Mouse (Mus musculus): ENCODE results near the gene Efhd2. TPM values are rescaled to one million over a fixed set of nuclear protein-coding genes. Genes with fewer than 3 reads are reported as not detected.
A peak's percentile ranks its signal among the peaks of the same experiment; 100 is the strongest.

The Efhd2 gene
- polyA plus RNA-seq, 1 experiment from 2014 or later, result 86.3 TPM

DNA sequence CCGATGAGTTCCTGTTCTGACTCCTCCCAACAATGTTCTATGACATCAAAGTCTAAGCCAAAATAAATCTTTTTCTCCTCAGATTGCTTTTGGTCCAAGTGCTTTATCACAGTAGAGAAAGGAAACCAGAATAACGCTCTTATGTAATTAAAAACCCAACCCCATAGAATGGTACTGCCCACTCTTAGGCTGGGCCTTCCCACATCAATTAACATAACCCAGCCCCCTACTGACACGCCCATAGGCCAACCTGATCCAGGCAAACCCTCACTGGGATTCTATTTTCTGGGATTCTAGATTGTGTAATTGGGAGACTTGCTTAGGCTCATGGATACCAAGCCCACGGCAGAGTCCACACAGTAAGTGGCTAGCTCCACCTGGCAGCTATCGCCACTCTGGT lies 9.7 kb downstream of the Efhd2 start:
- Histone ChIP-seq H3K9ac (no peak overlapping the region), H3K4me3 (no peak overlapping the region), H3K9me3 (replicated peaks) (no peaks in the 10 kb centered on the region), H3K4me1 (peaks cover 41% of the 10 kb centered on the region), H3K27ac (peak overlapping the region; percentile 4; the same call in 1 of the 2 replicates), H3K36me3 (ENCODE audit: poor library complexity, severe bottlenecking) (peaks cover 38% of the 10 kb centered on the region), H3K27me3 (no peaks in the 10 kb centered on the region), H3K4me2 (no peak overlapping the region)
- ATAC-seq, result no peak
- 95% methylated on average over 5 of the region's 5 CpGs for WGBS

DNA sequence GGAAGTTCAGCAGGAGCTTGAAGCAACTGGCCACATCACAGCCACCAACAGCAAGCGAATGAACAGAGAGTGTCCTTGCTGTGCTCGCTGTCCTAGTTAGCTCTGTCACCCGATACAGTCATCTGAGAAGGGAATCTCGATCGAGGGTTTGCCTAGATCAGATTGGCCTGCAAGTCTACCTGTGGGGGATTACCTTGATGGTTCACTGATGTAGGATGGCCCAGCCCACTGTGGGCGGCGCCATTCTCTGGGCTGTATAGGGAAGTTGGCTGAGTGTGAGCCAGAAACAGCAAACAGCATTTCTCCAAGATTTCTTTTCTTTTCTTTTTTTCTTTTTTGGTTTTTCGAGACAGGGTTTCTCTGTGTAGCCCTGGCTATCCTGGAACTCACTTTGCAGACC lies 10.2 kb downstream of the Efhd2 start:
- H3K4me1 ChIP-seq, result peaks cover 36% of the 10 kb centered on the region
- no peaks in the 10 kb centered on the region for H3K9me3 ChIP-seq (replicated peaks)
- H3K4me3 ChIP-seq, result no peak overlapping the region
- H3K27ac ChIP-seq, result no peak overlapping the region
- no peak overlapping the region for H3K4me2 ChIP-seq
- ATAC-seq, result no peak
- H3K27me3 ChIP-seq, result no peaks in the 10 kb centered on the region
- 92% methylated on average over 8 of the region's 8 CpGs for WGBS
- H3K36me3 ChIP-seq (ENCODE audit: poor library complexity, severe bottlenecking), result peaks cover 43% of the 10 kb centered on the region
- no peak overlapping the region for H3K9ac ChIP-seq

DNA sequence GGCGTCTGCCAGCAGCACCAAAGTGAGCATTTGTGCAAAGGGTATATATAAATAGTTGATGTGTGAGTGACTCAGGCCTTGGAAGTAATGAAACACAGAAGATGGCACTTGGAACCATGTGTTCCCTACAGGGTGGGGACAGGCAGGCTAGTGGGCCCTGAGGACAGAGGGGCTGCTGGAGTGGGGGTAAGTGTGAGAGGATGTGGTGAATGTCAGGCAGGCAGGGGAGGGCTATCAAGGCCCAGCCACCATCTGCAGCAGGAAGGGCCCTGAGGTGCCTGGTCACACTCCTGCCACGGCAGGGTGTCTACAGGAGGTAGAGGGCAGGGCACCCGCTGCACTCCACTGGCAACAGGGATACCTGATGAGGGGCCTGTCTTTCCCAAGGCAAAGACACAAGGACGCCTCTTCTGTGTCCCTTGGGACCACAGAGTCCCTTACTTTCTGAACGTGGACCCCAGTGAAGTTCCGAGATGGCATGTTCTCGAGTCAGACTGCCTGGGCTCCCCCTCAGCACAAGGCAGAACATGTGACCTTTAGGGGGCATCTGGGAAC lies 10.9 kb downstream of the Efhd2 start:
- Histone ChIP-seq H3K4me3 (no peak overlapping the region), H3K27me3 (no peaks in the 10 kb centered on the region), H3K9me3 (replicated peaks) (no peaks in the 10 kb centered on the region), H3K27ac (no peak overlapping the region), H3K4me2 (no peak overlapping the region), H3K36me3 (ENCODE audit: poor library complexity, severe bottlenecking) (peaks cover 51% of the 10 kb centered on the region), H3K9ac (no peak overlapping the region), H3K4me1 (peaks cover 31% of the 10 kb centered on the region)
- no peak for ATAC-seq
- 92% methylated on average over 7 of the region's 7 CpGs for WGBS

DNA sequence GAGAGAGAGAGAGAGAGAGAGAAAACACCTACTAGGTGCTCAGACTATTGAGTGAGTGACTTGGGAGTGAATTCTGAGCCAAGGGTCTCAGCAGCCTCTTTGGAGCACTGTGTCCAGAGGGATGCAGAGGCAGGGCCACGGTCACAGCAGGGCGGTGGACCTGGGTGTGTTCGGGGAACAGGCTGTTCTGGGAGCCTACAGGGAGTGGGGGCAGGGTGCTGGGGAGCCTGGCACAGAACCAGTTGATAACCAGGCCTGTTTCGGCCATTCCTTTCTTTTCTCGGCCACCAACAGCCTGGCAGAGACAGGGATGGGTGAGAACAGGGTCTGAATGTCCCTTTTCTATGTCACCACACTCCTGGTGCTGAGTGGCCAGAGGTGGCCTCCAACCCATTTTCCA lies 11.9 kb downstream of the Efhd2 start:
- H3K27ac ChIP-seq, result no peak overlapping the region
- no peak for ATAC-seq
- 88% methylated on average over 5 of the region's 5 CpGs for WGBS
- H3K9me3 ChIP-seq (replicated peaks), result no peaks in the 10 kb centered on the region
- no peak overlapping the region for H3K9ac ChIP-seq
- no peak overlapping the region for H3K4me2 ChIP-seq
- peaks cover 54% of the 10 kb centered on the region for H3K36me3 ChIP-seq (ENCODE audit: poor library complexity, severe bottlenecking)
- H3K4me3 ChIP-seq, result no peak overlapping the region
- H3K4me1 ChIP-seq, result peaks cover 24% of the 10 kb centered on the region
- no peaks in the 10 kb centered on the region for H3K27me3 ChIP-seq

DNA sequence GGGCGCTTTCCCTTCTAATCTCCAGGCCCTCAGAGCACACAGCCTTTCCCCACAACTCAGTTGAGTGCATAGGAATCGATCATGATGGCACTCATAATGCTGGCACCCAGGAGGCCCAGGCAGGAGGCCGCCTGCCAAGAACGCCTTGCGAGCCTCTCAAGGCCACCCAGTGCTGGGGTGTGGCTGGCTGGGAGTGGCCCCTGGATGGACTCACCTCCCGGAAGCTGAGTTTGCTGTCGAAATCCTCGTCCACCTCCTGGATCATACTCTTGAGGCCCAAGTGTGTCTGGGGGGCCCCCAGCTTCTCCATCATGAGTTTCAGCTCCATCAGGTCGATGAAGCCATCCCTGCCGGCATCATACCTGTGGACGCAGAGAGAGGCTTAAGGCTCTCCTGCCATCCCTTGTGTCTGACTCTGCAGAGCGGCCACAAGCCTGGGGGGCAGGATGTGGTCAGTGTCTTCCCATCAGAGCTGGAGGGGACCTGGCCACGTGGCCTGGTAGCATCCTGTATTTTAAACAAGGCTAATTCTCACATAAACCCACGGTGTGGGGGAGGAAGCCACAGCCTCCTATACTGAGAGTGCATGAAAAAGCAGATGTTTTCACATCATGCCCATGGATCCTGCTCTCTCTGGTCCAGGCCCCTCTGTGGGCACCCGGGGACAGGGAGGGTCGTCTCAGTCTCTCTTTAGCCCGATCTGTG lies 13.0 kb downstream of the Efhd2 start:
- H3K36me3 ChIP-seq (ENCODE audit: poor library complexity, severe bottlenecking), result peaks cover 54% of the 10 kb centered on the region
- no peak overlapping the region for H3K27ac ChIP-seq
- 93% methylated on average over 17 of the region's 17 CpGs for WGBS
- H3K4me3 ChIP-seq, result no peak overlapping the region
- peaks cover 17% of the 10 kb centered on the region for H3K4me1 ChIP-seq
- H3K9ac ChIP-seq, result no peak overlapping the region
- ATAC-seq, result no peak
- H3K27me3 ChIP-seq, result no peaks in the 10 kb centered on the region
- H3K4me2 ChIP-seq, result no peak overlapping the region
- no peaks in the 10 kb centered on the region for H3K9me3 ChIP-seq (replicated peaks)

DNA sequence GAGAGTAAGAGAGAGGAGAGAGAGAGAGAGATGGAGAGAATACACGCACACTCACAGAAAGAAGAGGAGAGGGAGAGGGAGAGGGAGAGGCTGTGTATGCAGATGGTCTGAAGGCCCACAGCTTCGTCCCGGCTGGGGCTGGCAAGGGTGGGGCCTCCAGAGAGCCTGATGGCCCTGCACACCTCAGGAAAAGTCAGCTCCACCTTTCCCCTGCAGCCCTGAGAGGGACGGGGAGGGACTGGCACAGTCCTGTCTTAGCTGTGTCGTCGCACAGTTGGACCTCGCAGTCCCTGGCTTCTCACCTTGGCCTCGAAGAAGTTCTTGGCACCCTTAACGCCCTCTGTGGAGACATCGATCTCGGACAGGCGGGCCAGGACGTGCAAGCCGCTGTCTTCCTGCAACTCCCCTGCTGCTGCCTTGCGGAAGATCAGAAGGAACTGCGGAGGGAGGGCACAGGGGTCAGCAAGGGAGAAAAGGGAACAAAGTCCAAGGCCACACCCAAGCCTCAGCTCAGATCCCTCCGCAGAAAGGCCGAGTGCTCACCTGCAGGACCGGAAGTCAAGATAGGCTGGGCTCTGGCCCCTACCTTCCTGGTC lies 14.4 kb downstream of the Efhd2 start:
- Histone ChIP-seq H3K4me2 (no peak overlapping the region), H3K36me3 (ENCODE audit: poor library complexity, severe bottlenecking) (peaks cover 46% of the 10 kb centered on the region), H3K9me3 (replicated peaks) (no peaks in the 10 kb centered on the region), H3K9ac (no peak overlapping the region), H3K27me3 (no peaks in the 10 kb centered on the region), H3K4me1 (peaks cover 5% of the 10 kb centered on the region; the same call in 1 of the 2 replicates), H3K27ac (no peak overlapping the region), H3K4me3 (no peak overlapping the region)
- 78% methylated on average over 19 of the region's 19 CpGs for whole genome bisulfite sequencing
- no peak for ATAC-seq

DNA sequence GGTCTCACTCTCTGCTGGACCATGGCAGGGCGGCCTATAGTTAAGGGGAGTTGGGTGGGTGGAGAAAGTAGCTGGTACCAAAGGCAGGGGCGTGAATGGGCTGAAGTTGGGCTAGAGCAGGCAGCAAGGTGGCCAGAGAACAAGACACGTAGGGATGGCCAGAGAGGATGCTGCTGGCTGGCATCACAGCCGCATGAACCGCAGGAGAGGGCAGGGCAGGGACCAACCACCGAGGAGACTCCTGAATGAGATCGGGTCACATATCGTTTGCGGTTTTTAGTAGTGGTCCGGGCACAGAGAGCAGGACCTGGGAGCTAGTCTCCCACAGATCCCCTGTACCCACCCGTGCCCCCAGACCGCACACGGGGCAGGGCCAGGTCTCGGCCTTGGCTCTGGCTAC lies 15.4 kb downstream of the Efhd2 start:
- Histone ChIP-seq H3K4me3 (no peak overlapping the region), H3K9ac (no peak overlapping the region), H3K4me1 (peaks cover 5% of the 10 kb centered on the region; the same call in 1 of the 2 replicates), H3K4me2 (no peak overlapping the region), H3K9me3 (replicated peaks) (no peaks in the 10 kb centered on the region), H3K27me3 (no peaks in the 10 kb centered on the region), H3K36me3 (ENCODE audit: poor library complexity, severe bottlenecking) (peaks cover 40% of the 10 kb centered on the region), H3K27ac (no peak overlapping the region)
- WGBS, result 92% methylated on average over 14 of the region's 14 CpGs
- no peak for ATAC-seq

DNA sequence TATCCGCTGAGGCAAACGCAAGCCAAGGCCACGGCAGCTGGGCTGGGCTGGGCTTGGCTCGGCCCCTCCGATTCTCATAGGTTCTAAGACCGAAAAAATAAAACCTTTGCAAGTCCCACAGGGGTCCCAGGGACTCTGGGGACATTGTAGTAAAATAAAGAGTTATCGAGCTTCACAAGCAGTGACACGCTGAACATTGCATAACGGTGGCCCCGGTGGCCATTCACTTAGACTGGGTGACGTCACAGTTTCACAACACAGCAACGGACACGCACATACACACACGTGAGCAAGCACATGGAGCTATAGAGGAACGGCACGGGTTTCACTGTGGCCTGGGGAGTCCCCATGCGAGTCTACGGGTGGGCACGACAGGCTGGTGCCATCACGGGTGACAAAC lies 16.2 kb downstream of the Efhd2 start:
- Histone ChIP-seq H3K9ac (no peak overlapping the region), H3K36me3 (ENCODE audit: poor library complexity, severe bottlenecking) (peaks cover 39% of the 10 kb centered on the region), H3K27ac (peak overlapping the region; percentile 48; the same call in 1 of the 2 replicates), H3K9me3 (replicated peaks) (no peaks in the 10 kb centered on the region), H3K4me1 (peaks cover 5% of the 10 kb centered on the region; the same call in 1 of the 2 replicates), H3K4me3 (no peak overlapping the region), H3K27me3 (no peaks in the 10 kb centered on the region), H3K4me2 (no peak overlapping the region)
- no peak for ATAC-seq
- whole genome bisulfite sequencing, result 91% methylated on average over 20 of the region's 20 CpGs

DNA sequence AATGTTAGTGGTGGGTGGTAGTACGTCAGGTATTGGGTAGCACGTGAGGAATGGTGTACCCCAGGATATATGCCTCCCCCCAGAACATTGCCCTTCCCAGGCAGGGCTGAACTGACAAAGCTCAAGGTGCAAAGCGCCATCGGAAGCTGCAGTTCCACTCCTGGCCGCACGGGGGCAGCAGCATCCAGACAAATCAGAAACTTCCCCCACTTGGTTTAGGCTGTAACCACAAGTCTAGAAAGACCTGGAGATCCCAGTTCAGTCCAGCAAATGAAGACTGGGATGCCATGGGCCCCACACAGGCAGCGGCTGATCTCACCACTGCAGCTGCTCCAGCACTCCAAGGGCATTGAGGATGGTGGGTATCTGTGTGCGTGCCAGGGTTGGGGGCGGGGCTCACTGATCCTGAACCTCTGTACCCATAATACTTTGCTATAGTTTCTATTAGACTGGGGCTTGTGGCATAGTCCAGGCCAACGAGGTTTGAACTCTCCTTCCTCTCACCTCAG lies 17.2 kb downstream of the Efhd2 start:
- ATAC-seq, result peak; percentile 86
- Histone ChIP-seq H3K36me3 (ENCODE audit: poor library complexity, severe bottlenecking) (peaks cover 39% of the 10 kb centered on the region), H3K4me3 (no peak overlapping the region), H3K4me2 (no peak overlapping the region), H3K4me1 (peaks cover 5% of the 10 kb centered on the region; the same call in 1 of the 2 replicates), H3K9ac (no peak overlapping the region), H3K9me3 (replicated peaks) (no peaks in the 10 kb centered on the region), H3K27me3 (no peaks in the 10 kb centered on the region), H3K27ac (peak overlapping the region; percentile 7; the same call in 1 of the 2 replicates)
- WGBS, result 14% methylated on average over 10 of the region's 10 CpGs

DNA sequence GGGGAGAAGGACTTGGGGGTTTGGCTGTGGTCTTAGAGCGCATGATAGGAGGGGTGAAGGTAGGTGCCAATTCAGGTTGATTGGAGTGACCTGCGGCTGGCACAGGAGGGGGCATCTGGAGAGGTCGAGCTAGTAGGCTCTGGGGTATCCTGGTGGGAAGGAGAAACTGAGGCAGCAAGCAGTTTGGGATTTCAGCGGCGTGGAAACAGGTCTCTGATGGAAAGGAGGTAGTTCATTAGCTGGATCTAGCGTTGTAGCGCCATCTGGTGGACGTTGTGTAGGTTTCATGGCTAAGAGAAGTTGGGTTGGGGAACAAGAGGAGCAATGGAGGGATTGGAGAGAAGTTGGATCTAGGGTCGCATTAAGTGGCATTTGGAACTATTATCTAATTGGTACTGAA lies 21.3 kb downstream of the Efhd2 start:
- Histone ChIP-seq H3K4me3 (no peak overlapping the region), H3K27me3 (no peaks in the 10 kb centered on the region), H3K27ac (no peak overlapping the region), H3K9ac (no peak overlapping the region), H3K36me3 (ENCODE audit: poor library complexity, severe bottlenecking) (no peaks in the 10 kb centered on the region), H3K4me2 (no peak overlapping the region), H3K9me3 (replicated peaks) (no peaks in the 10 kb centered on the region), H3K4me1 (peaks cover 5% of the 10 kb centered on the region; the same call in 1 of the 2 replicates)
- ATAC-seq, result no peak
- WGBS, result 72% methylated on average over 9 of the region's 9 CpGs

DNA sequence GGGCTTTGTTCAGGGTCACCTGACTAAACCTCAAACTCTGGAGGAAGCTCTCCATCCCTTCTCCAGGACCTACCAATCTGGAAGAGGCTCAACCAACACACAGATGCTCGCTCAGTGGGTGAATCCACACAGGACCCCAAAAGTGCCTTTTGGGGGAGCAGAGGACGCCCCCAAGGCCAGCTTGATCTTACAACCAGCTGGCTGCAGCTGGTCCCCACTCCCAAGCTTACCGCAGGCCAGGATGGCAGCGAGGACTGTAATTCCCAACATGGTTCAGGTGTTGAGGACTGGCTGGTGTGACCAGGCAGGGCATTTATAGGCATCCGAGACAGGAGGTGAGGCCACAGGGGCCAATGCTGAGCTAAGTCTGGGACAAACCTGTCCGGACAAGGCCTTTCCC lies 28.7 kb downstream of the Efhd2 start, which contains the start of gene Ctrc:
Gene Ctrc (minus strand): TSS at position 361 of the 400 bp plus-strand sequence.
- no peak for ATAC-seq
- H3K4me1 ChIP-seq, result no peaks in the 10 kb centered on the region
- H3K9me3 ChIP-seq (replicated peaks), result no peaks in the 10 kb centered on the region
- H3K36me3 ChIP-seq (ENCODE audit: poor library complexity, severe bottlenecking), result no peaks in the 10 kb centered on the region
- no peak within 1 kb of the TSS for H3K4me2 ChIP-seq
- no peak within 1 kb of the TSS for H3K4me3 ChIP-seq
- no peak within 1 kb of the TSS for H3K9ac ChIP-seq
- WGBS, result 88% methylated on average over 6 of the region's 6 CpGs
- H3K27me3 ChIP-seq, result no peaks in the 10 kb centered on the region
- H3K27ac ChIP-seq, result no peak within 1 kb of the TSS

DNA sequence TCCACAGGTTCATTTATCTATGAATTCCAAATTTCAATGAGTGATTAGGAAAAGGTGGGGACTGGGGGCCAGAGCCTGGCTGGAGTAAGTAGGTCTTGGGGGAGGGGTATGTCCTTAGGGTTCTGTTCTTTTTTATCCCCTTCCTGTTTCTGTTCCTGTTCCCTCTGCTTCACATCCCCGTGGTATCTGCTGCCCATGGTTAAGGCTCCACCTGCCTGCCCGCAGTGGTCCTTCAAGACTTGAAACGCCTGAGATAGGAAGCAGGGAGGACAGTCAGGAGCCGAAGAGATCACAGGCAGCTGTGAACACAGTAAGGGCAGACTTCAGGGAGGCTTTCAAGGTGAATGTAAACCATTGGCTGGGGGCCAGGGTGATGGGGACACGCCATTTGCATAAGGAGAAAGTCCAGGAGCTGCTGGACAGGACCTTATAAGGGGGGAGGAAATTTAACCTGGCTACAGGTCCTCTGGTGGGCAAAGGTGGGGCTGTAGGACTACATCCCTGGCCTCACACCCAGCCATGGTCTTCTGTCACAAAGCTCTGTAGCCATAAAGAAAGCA lies 40.1 kb downstream of the Efhd2 start:
- Histone ChIP-seq H3K27ac (no peak overlapping the region), H3K9ac (no peak overlapping the region), H3K4me3 (no peak overlapping the region), H3K4me1 (no peaks in the 10 kb centered on the region), H3K4me2 (no peak overlapping the region), H3K9me3 (replicated peaks) (no peaks in the 10 kb centered on the region), H3K36me3 (ENCODE audit: poor library complexity, severe bottlenecking) (no peaks in the 10 kb centered on the region), H3K27me3 (no peaks in the 10 kb centered on the region)
- no peak for ATAC-seq
- WGBS, result 71% methylated on average over 5 of the region's 5 CpGs
